Mouse (Mus musculus) left cerebral cortex, postnatal 4 days (tissue): ENCODE measurements at regions not wholly inside any gene's neighbourhood (a gene's known extent, or its start where the extent isn't known, plus 50 kb on each side); places are given as distances from the start of the nearest gene placed in this dataset.

Experiments
- DNase-seq: peaks from one replicate; pipeline ENCODE4 v3.0.0-alpha.2; 2022
- intact Hi-C: fragments of 180-260 bp; cut with DNase I; formaldehyde crosslinking; loops from one replicate; pipeline ENCODE4 v1.15.1; 2025

GRCm38 (mm10) chr16:27251316-27251715 lies 56.0 kb upstream of the Ostn start:
- intact Hi-C loops = no loop called here
- peak; percentile 2 for DNase-seq
